Mouse (Mus musculus) midbrain, postnatal 0 days (tissue): ENCODE measurements around the gene Cyyr1. TPM values are rescaled to one million over a fixed set of nuclear protein-coding genes. Genes with fewer than 3 reads are reported as not detected.

Experiments used
- ATAC-seq: fragments of 200-750 bp; cut with Nextera tagmentation; 2 replicates; pipeline ENCODE4 v1.8.0; 2017; ENCODE audit warnings: moderate number of reproducible peaks, mild to moderate bottlenecking, moderate TSS enrichment, moderate library complexity; ENCODE audit not compliant: low FRiP score
- DNase-seq: peaks from one replicate; pipeline ENCODE4 v3.0.0-alpha.2; 2015; ENCODE audit warnings: low spot score
- H3K27ac ChIP-seq: fragments of 300-500 bp; sonication (generic); 2 replicates; pipeline ENCODE4 v1.5.1; 2014; ENCODE audit warnings: low read depth, mild to moderate bottlenecking, low read length, mixed read lengths
- H3K27me3 ChIP-seq: fragments of 300-500 bp; sonication (generic); 2 replicates; pipeline ENCODE4 v1.6.1; 2014; ENCODE audit warnings: low read length, control low read depth, mixed read lengths; ENCODE audit not compliant: insufficient read depth
- H3K36me3 ChIP-seq: fragments of 300-500 bp; sonication (generic); 2 replicates; pipeline ENCODE4 v1.6.1; 2014; ENCODE audit warnings: low read length, control low read depth, mixed read lengths; ENCODE audit not compliant: insufficient read depth
- H3K4me1 ChIP-seq: fragments of 300-500 bp; sonication (generic); 2 replicates; pipeline ENCODE4 v1.6.1; 2014; ENCODE audit warnings: mild to moderate bottlenecking, control low read depth, antibody characterized with exemption, low read length, mixed read lengths; ENCODE audit not compliant: insufficient read depth
- H3K4me2 ChIP-seq: fragments of 300-500 bp; sonication (generic); 2 replicates; pipeline ENCODE4 v1.6.1; 2014; ENCODE audit warnings: low read depth, mild to moderate bottlenecking, low read length, mixed read lengths; ENCODE audit not compliant: poor library complexity, severe bottlenecking
- H3K4me3 ChIP-seq: fragments of 300-500 bp; sonication (generic); 2 replicates; pipeline ENCODE4 v1.5.1; 2014; ENCODE audit warnings: low read depth, mild to moderate bottlenecking, low read length, moderate library complexity
- H3K9ac ChIP-seq: fragments of 300-500 bp; sonication (generic); replicated peaks from 2 replicates; pipeline ENCODE4 v1.6.1; 2014; ENCODE audit warnings: mild to moderate bottlenecking, low read length, moderate library complexity, mixed read lengths; ENCODE audit not compliant: poor library complexity, severe bottlenecking
- H3K9me3 ChIP-seq: fragments of 300-500 bp; sonication (generic); 2 replicates; pipeline ENCODE4 v1.6.1; 2016; ENCODE audit warnings: low read length, control low read depth
- CTCF ChIP-seq: IDR thresholded peaks from 2 replicates; pipeline ENCODE4 v1.5.1; 2016; ENCODE audit warnings: antibody characterized with exemption, mild to moderate bottlenecking
- WGBS: fragments of 180-500 bp; shearing (Covaris S2); extraction: QIAGEN DNeasy Blood & Tissue Kit; methylation state at CpG from one replicate; pipeline ENCODE4 v1.1.7; 2014; 5-methylcytosine and 5-hydroxymethylcytosine counted together
- polyA plus RNA-seq: library from polyadenylated mRNA; unstranded; fragments of >200 nt; fragmentation: Nextera tagmentation; extraction: Ambion mirVana; gene quantifications from 2 replicates; pipeline ENCODE4 v1.2.1, GENCODE M21; 2015
- total RNA-seq: library from RNA; depleted of rRNA; stranded (reverse); fragments of >200 nt; gene quantifications from 2 replicates; pipeline ENCODE4 v1.2.3, GENCODE M21; 2014; rRNA removed

Cyyr1 gene
- total and polyA plus RNA-seq, 2 experiments from 2014 or later: 1.3 to 1.6 TPM

GRCm38 (mm10) chr16:85393430-85393948, 159.7 kb downstream of the Cyyr1 start:
- no peak overlapping the region for H3K27ac ChIP-seq
- H3K4me3 ChIP-seq: no peak overlapping the region
- TF ChIP-seq CTCF: no peak
- WGBS: 23% methylated on average over 4 of the region's 4 CpGs
- ATAC-seq (no peak), DNase-seq (no peak)
- no peaks in the 10 kb centered on the region for H3K27me3 ChIP-seq
- H3K9ac ChIP-seq: no peak overlapping the region
- H3K36me3 ChIP-seq: no peaks in the 10 kb centered on the region
- H3K9me3 ChIP-seq: no peaks in the 10 kb centered on the region
- no peaks in the 10 kb centered on the region for H3K4me1 ChIP-seq
- no peak overlapping the region for H3K4me2 ChIP-seq

DNA sequence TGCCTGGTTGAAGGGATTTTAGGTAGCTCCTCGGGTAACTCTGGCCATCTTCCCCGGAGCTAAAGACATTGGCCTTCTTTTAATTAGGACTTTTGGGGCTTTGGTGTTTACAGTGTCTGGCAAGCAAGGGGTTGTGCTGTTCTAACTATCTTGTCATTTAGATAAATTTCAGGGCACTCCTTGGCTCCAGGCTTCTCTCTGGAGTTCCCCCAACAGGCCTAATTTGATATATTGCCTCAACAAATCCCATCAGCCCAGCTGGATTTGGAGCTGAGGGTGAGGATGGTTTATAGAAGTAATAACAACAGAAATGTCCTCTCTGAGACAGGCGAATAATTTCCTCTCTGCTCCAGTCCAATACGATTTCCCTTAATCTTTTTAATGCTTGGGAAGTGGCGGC, 166.4 kb downstream of the Cyyr1 start:
- H3K9ac ChIP-seq: no peak overlapping the region
- H3K27me3 ChIP-seq: no peaks in the 10 kb centered on the region
- 46% methylated on average over 5 of the region's 5 CpGs for WGBS
- no peaks in the 10 kb centered on the region for H3K9me3 ChIP-seq
- ATAC-seq (no peak), DNase-seq (peak; percentile 6)
- no peak overlapping the region for H3K4me3 ChIP-seq
- H3K36me3 ChIP-seq: no peaks in the 10 kb centered on the region
- no peak overlapping the region for H3K27ac ChIP-seq
- no peaks in the 10 kb centered on the region for H3K4me1 ChIP-seq
- TF ChIP-seq CTCF: no peak
- H3K4me2 ChIP-seq: no peak overlapping the region

Other genes starting within 250 kb of the Cyyr1 start
- 11.6 and 11.9 TPM in 2 replicates for gene Adamts1, start 249.7 kb upstream of the Cyyr1 start, total RNA-seq
- 2.8 TPM in 2 replicates for gene Adamts1, start 249.7 kb upstream of the Cyyr1 start, polyA plus RNA-seq